Mouse (Mus musculus): ENCODE results near the gene Sufu. TPM values are rescaled to one million over a fixed set of nuclear protein-coding genes. Genes with fewer than 3 reads are reported as not detected.

The Sufu gene
- polyA plus RNA-seq, 1 experiment = 24.2 TPM

GRCm38 (mm10) chr19:46463446-46463845, 66.8 kb downstream of the Sufu start:
- DNase-seq (ENCODE audit: low read depth) = no peak

GRCm38 (mm10) chr19:46466160-46466559, 69.5 kb downstream of the Sufu start:
- DNase-seq (ENCODE audit: low read depth) = no peak

- no peak for DNase-seq (ENCODE audit: low read depth)
Measured at GRCm38 (mm10) chr19:46467051-46467503, 70.4 kb downstream of the Sufu start.

GRCm38 (mm10) chr19:46470364-46471240, 73.9 kb downstream of the Sufu start:
- no peak for DNase-seq (ENCODE audit: low read depth)

- no peak for DNase-seq (ENCODE audit: low read depth)
Measured at GRCm38 (mm10) chr19:46471324-46472093, 74.8 kb downstream of the Sufu start.

- DNase-seq (ENCODE audit: low read depth) = no peak
Measured at GRCm38 (mm10) chr19:46477432-46477845, 80.7 kb downstream of the Sufu start.

- no peak for DNase-seq (ENCODE audit: low read depth)
Measured at GRCm38 (mm10) chr19:46478242-46478641, 81.5 kb downstream of the Sufu start.

- DNase-seq (ENCODE audit: low read depth) = no peak
Measured at GRCm38 (mm10) chr19:46478826-46479225, 82.1 kb downstream of the Sufu start.

- no peak for DNase-seq (ENCODE audit: low read depth)
Measured at GRCm38 (mm10) chr19:46479306-46480075, 82.8 kb downstream of the Sufu start.

GRCm38 (mm10) chr19:46480624-46481345, 84.1 kb downstream of the Sufu start:
- no peak for DNase-seq (ENCODE audit: low read depth)

- DNase-seq (ENCODE audit: low read depth) = no peak
Measured at GRCm38 (mm10) chr19:46481352-46481751, 84.7 kb downstream of the Sufu start.

GRCm38 (mm10) chr19:46481756-46482155, 85.1 kb downstream of the Sufu start:
- no peak for DNase-seq (ENCODE audit: low read depth)

- DNase-seq (ENCODE audit: low read depth) = no peak
Measured at GRCm38 (mm10) chr19:46482896-46483516, 86.3 kb downstream of the Sufu start.

- DNase-seq (ENCODE audit: low read depth) = no peak
Measured at GRCm38 (mm10) chr19:46483701-46484328, 87.1 kb downstream of the Sufu start.

- no peak for DNase-seq (ENCODE audit: low read depth)
Measured at GRCm38 (mm10) chr19:46484518-46484917, 87.8 kb downstream of the Sufu start.

GRCm38 (mm10) chr19:46485847-46486246, 89.2 kb downstream of the Sufu start:
- no peak for DNase-seq (ENCODE audit: low read depth)

GRCm38 (mm10) chr19:46486709-46487108, 90.0 kb downstream of the Sufu start:
- DNase-seq (ENCODE audit: low read depth) = no peak

- no peak for DNase-seq (ENCODE audit: low read depth)
Measured at GRCm38 (mm10) chr19:46489448-46489847, 92.8 kb downstream of the Sufu start.

GRCm38 (mm10) chr19:46490634-46491033, 93.9 kb downstream of the Sufu start:
- DNase-seq (ENCODE audit: low read depth) = no peak

- no peak for DNase-seq (ENCODE audit: low read depth)
Measured at GRCm38 (mm10) chr19:46495136-46495535, 98.4 kb downstream of the Sufu start.
